Mouse (Mus musculus): Measurements from ENCODE around the gene Nat14. TPM values are rescaled to one million over a fixed set of nuclear protein-coding genes. Genes with fewer than 3 reads are reported as not detected.

The Nat14 gene
- total RNA-seq, 1 experiment: 1.7 TPM

DNA sequence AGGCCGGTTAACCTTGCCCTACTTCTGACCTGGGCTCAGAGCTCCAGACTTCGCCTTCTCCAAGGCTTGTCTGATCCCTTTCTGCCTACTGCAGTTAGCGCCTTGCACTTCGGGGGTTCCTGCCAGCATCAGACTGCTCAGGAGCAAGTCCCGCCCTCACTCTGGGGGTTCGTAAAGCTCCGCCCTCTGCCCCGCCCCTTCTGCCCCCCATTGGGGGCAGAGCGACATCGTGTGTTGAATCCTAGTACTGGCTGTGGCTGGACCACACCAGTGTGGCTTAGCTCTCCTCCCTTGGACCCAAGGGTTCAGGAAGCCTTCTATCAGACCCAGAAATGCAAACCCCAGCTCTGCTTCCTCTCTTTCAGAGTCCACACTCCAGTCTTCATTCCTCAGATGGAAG is 42.4 kb downstream of the Nat14 start, which contains the start of gene Sbk2:
Sbk2 (minus strand) TSS at position 135 of the 400 bp plus-strand sequence.
- H3K36me3 ChIP-seq (ENCODE audit: control insufficient read depth, insufficient read depth, low read length, poor library complexity, severe bottlenecking): no peaks in the 10 kb centered on the region
- TF ChIP-seq HCFC1 (IDR thresholded peaks at IDR 0.05; ENCODE audit: borderline replicate concordance, insufficient read depth, low read length): no peak
- in situ Hi-C loops (cut with MboI; ENCODE audit: low sequenced_read_pairs in 2 of 2, unreplicated experiment in 2 of 2): no loop called here
- DNase-seq (ENCODE audit: low read depth, low spot score): peak; percentile 77
- H3K27ac ChIP-seq (ENCODE audit: insufficient read depth, low read depth, low read length, poor library complexity, severe bottlenecking): no peak within 1 kb of the TSS
- no peaks in the 10 kb centered on the region for H3K9me3 ChIP-seq (ENCODE audit: control insufficient read depth, insufficient read depth, low read depth, low read length)
- no peak within 1 kb of the TSS for H3K4me3 ChIP-seq (ENCODE audit: insufficient read depth in 1 of 2, low read depth in 1 of 2, low read length in 2 of 2, poor library complexity in 1 of 2, severe bottlenecking in 1 of 2)
- H3K9ac ChIP-seq (ENCODE audit: insufficient read depth, low read depth, low read length, poor library complexity, severe bottlenecking): no peak within 1 kb of the TSS
- H3K4me1 ChIP-seq (ENCODE audit: control insufficient read depth in 2 of 2, insufficient read depth in 2 of 2, low read length in 2 of 2, poor library complexity in 1 of 2): peaks cover 0 to 6% of the 10 kb centered on the region in 2 experiments; a peak in 1 of 4 replicates

DNA sequence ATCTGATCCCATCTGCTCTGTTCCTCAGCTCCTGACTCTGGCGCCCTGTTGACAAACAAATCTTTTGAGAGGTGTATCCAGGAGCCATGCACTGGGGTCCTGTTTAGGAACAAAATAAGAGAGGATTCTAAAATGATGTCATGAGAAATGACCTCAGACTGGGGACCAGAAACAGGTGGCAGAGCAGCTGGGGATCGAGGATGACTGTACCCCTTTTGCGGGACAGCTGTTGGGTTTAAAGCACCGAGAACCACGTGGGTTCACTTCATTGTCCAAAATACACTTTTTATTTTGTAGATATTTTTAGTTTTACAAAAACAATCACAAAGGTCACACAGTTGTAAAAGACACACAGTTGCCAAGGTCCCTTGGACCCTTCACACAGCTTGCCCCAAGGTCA is 43.2 kb downstream of the Nat14 start:
- Histone ChIP-seq H3K36me3 (ENCODE audit: control insufficient read depth, insufficient read depth, low read length, poor library complexity, severe bottlenecking) (no peaks in the 10 kb centered on the region), H3K27ac (ENCODE audit: insufficient read depth, low read depth, low read length, poor library complexity, severe bottlenecking) (no peak overlapping the region), H3K9me3 (ENCODE audit: control insufficient read depth, insufficient read depth, low read depth, low read length) (no peaks in the 10 kb centered on the region), H3K4me3 (ENCODE audit: insufficient read depth in 1 of 2, low read depth in 1 of 2, low read length in 2 of 2, poor library complexity in 1 of 2, severe bottlenecking in 1 of 2) (no peak overlapping the region), H3K9ac (ENCODE audit: insufficient read depth, low read depth, low read length, poor library complexity, severe bottlenecking) (no peak overlapping the region), H3K4me1 (ENCODE audit: control insufficient read depth in 2 of 2, insufficient read depth in 2 of 2, low read length in 2 of 2, poor library complexity in 1 of 2) (peaks cover 0 to 6% of the 10 kb centered on the region in 2 experiments; a peak in 1 of 4 replicates)
- in situ Hi-C loops (cut with MboI; ENCODE audit: low sequenced_read_pairs in 2 of 2, unreplicated experiment in 2 of 2): no loop called here
- no peak for DNase-seq (ENCODE audit: low read depth, low spot score)
- no peak for TF ChIP-seq HCFC1 (IDR thresholded peaks at IDR 0.05; ENCODE audit: borderline replicate concordance, insufficient read depth, low read length)

DNA sequence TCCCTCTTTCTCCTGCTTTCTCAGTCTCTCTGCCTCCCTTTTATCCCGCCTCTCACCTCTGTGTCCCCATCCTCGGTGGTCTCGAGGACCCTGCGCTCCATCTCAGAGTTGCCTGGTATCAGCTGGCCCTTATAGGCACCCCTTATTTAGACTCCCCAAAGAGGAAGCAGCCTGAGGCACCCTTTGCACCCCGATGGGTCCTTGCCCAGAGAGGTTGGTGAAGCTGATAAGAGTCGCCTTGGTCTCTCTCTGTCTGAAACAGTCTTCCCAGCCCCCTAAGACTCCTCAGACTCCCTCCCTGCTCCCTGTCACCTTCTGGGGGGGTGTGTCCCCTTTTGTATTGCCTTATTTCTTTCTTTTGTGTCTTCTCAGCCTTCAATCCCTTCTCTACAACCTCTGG is 49.2 kb downstream of the Nat14 start, which contains the start of gene Sbk3:
Sbk3 (minus strand) TSS at position 101 of the 400 bp plus-strand sequence.
- H3K9ac ChIP-seq (ENCODE audit: insufficient read depth, low read depth, low read length, poor library complexity, severe bottlenecking): no peak within 1 kb of the TSS
- no peaks in the 10 kb centered on the region for H3K36me3 ChIP-seq (ENCODE audit: control insufficient read depth, insufficient read depth, low read length, poor library complexity, severe bottlenecking)
- TF ChIP-seq CHD2 (IDR thresholded peaks at IDR 0.05; ENCODE audit: low read depth, low read length) (no peak), HCFC1 (IDR thresholded peaks at IDR 0.05; ENCODE audit: borderline replicate concordance, insufficient read depth, low read length) (no peak), ZNF384 (IDR thresholded peaks at IDR 0.05; ENCODE audit: low read depth, low read length) (no peak)
- DNase-seq (ENCODE audit: low read depth, low spot score): no peak
- no peaks in the 10 kb centered on the region for H3K4me1 ChIP-seq (ENCODE audit: control insufficient read depth in 2 of 2, insufficient read depth in 2 of 2, low read length in 2 of 2, poor library complexity in 1 of 2)
- H3K4me3 ChIP-seq (ENCODE audit: insufficient read depth in 1 of 2, low read depth in 1 of 2, low read length in 2 of 2, poor library complexity in 1 of 2, severe bottlenecking in 1 of 2): no peak within 1 kb of the TSS
- no peaks in the 10 kb centered on the region for H3K9me3 ChIP-seq (ENCODE audit: control insufficient read depth, insufficient read depth, low read depth, low read length)
- in situ Hi-C loops (cut with MboI; ENCODE audit: low sequenced_read_pairs in 2 of 2, unreplicated experiment in 2 of 2): no loop called here
- H3K27ac ChIP-seq (ENCODE audit: insufficient read depth, low read depth, low read length, poor library complexity, severe bottlenecking): no peak within 1 kb of the TSS

DNA sequence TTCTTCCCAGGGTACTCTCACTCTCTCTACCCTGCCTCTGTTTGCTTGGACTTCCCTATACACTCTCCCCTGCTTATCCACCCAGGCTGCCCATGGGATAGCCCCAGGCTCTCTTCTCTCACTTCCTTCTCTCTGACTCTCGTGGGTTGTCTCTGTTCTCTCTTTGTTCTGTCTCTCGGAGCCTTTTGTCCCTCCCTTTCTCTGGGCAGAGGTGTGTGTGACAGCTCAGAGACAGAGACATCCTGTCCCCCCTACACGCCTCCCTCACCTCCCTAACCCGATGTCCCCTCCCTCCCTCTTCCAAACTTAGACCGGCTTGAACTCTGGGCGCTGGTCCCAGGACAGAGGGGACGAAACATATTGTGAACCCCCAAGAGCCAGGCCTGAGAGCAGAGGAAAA is 49.9 kb downstream of the Nat14 start:
- no peak for TF ChIP-seq HCFC1 (IDR thresholded peaks at IDR 0.05; ENCODE audit: borderline replicate concordance, insufficient read depth, low read length)
- TF ChIP-seq ZC3H11A (IDR thresholded peaks at IDR 0.05; ENCODE audit: borderline replicate concordance, low read depth, low read length): no peak
- no peak for TF ChIP-seq MAFK (IDR thresholded peaks at IDR 0.05; ENCODE audit: insufficient read depth, low read depth, low read length)
- TF ChIP-seq CHD2 (IDR thresholded peaks at IDR 0.05; ENCODE audit: low read depth, low read length): no peak
- no peak for TF ChIP-seq ZNF384 (IDR thresholded peaks at IDR 0.05; ENCODE audit: low read depth, low read length)

DNA sequence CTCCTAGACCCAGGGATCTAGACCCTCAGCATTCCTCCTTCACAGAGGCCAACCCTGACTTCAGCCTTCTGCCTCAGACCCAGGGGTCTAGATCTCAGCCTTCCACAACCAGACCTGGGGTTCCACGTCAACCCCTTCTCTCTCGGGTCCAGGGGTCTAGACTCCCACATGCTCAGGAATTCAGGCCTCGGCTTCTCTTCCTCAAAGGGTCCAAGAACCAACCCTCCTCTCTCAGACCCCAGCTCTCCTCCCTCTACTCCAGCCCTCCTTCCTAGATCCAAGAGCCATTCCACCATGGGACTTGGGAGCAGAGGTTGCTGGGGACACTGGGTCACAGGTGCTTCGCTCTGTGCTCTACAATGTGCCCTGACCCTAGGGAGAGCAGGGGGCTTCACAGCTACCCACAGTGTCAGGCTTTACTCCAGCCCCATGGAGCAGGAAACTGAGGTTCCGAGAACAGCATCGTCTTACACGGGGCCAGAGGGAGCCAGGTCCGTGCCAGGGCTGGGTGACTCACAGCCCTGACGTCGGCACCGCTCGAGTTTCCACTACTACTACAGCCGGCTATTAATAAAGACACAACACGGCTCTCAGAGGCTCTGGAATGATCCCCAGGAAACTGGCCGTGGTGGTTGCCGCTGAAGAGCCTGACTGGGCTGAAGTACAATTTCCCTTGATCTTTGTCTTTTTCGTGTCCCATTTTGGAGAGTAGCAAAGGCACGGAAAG is 50.7 kb downstream of the Nat14 start:
- H3K36me3 ChIP-seq (ENCODE audit: control insufficient read depth, insufficient read depth, low read length, poor library complexity, severe bottlenecking): no peaks in the 10 kb centered on the region
- no peak for DNase-seq (ENCODE audit: low read depth, low spot score)
- H3K27ac ChIP-seq (ENCODE audit: insufficient read depth, low read depth, low read length, poor library complexity, severe bottlenecking): no peak overlapping the region
- H3K4me1 ChIP-seq (ENCODE audit: control insufficient read depth in 2 of 2, insufficient read depth in 2 of 2, low read length in 2 of 2, poor library complexity in 1 of 2): no peaks in the 10 kb centered on the region
- H3K9me3 ChIP-seq (ENCODE audit: control insufficient read depth, insufficient read depth, low read depth, low read length): no peaks in the 10 kb centered on the region
- no peak overlapping the region for H3K4me3 ChIP-seq (ENCODE audit: insufficient read depth in 1 of 2, low read depth in 1 of 2, low read length in 2 of 2, poor library complexity in 1 of 2, severe bottlenecking in 1 of 2)
- TF ChIP-seq ZNF384 (IDR thresholded peaks at IDR 0.05; ENCODE audit: low read depth, low read length): no peak
- no peak for TF ChIP-seq CHD2 (IDR thresholded peaks at IDR 0.05; ENCODE audit: low read depth, low read length)
- no peak for TF ChIP-seq MAFK (IDR thresholded peaks at IDR 0.05; ENCODE audit: insufficient read depth, low read depth, low read length)
- no peak for TF ChIP-seq HCFC1 (IDR thresholded peaks at IDR 0.05; ENCODE audit: borderline replicate concordance, insufficient read depth, low read length)
- TF ChIP-seq ZC3H11A (IDR thresholded peaks at IDR 0.05; ENCODE audit: borderline replicate concordance, low read depth, low read length): no peak
- in situ Hi-C loops (cut with MboI; ENCODE audit: low sequenced_read_pairs in 2 of 2, unreplicated experiment in 2 of 2): no loop called here
- H3K9ac ChIP-seq (ENCODE audit: insufficient read depth, low read depth, low read length, poor library complexity, severe bottlenecking): no peak overlapping the region

More for the DNA sequence above, 49.9 kb downstream of the Nat14 start:
- H3K9ac ChIP-seq (ENCODE audit: insufficient read depth, low read depth, low read length, poor library complexity, severe bottlenecking): no peak overlapping the region
- no peaks in the 10 kb centered on the region for H3K4me1 ChIP-seq (ENCODE audit: control insufficient read depth in 2 of 2, insufficient read depth in 2 of 2, low read length in 2 of 2, poor library complexity in 1 of 2)
- H3K4me3 ChIP-seq (ENCODE audit: insufficient read depth in 1 of 2, low read depth in 1 of 2, low read length in 2 of 2, poor library complexity in 1 of 2, severe bottlenecking in 1 of 2): no peak overlapping the region
- no peaks in the 10 kb centered on the region for H3K9me3 ChIP-seq (ENCODE audit: control insufficient read depth, insufficient read depth, low read depth, low read length)
- DNase-seq (ENCODE audit: low read depth, low spot score): no peak
- in situ Hi-C loops (cut with MboI; ENCODE audit: low sequenced_read_pairs in 2 of 2, unreplicated experiment in 2 of 2): no loop called here
- no peak overlapping the region for H3K27ac ChIP-seq (ENCODE audit: insufficient read depth, low read depth, low read length, poor library complexity, severe bottlenecking)
- no peaks in the 10 kb centered on the region for H3K36me3 ChIP-seq (ENCODE audit: control insufficient read depth, insufficient read depth, low read length, poor library complexity, severe bottlenecking)

Other genes with a start within 250 kb of the Nat14 start
- gene Hspbp1, start 237.0 kb upstream of the Nat14 start, total RNA-seq (2012; rRNA removed): 56.6 and 61.2 TPM in 2 replicates
- 20.7 and 26.2 TPM in 2 replicates for gene Brsk1, start 231.4 kb upstream of the Nat14 start, total RNA-seq (2012; rRNA removed)
- gene Tmem150b, start 196.8 kb upstream of the Nat14 start, total RNA-seq (2012; rRNA removed): 0.53 and 0.94 TPM in 2 replicates
- 68.4 and 121 TPM in 2 replicates for gene Kmt5c, start 181.9 kb upstream of the Nat14 start, total RNA-seq (2012; rRNA removed)
- 46.4 and 130 TPM in 2 replicates for gene Cox6b2, start 168.9 kb upstream of the Nat14 start, total RNA-seq (2012; rRNA removed)
- gene Fam71e2, start 150.7 kb upstream of the Nat14 start, total RNA-seq (2012; rRNA removed): 0.11 TPM in 1 of 2 replicates, not detected in the other
- gene Il11, start 139.2 kb upstream of the Nat14 start, total RNA-seq (2012; rRNA removed): 1.2 and 2.1 TPM in 2 replicates
- gene Tmem190, start 139.1 kb upstream of the Nat14 start, total RNA-seq (2012; rRNA removed): not detected in 2 replicates
- gene Tmem238, start 132.4 kb upstream of the Nat14 start, total RNA-seq (2012; rRNA removed): 13.0 and 27.7 TPM in 2 replicates
- 1,352 and 1,377 TPM in 2 replicates for gene Rpl28, start 129.2 kb upstream of the Nat14 start, total RNA-seq (2012; rRNA removed)
- gene Ube2s, start 109.4 kb upstream of the Nat14 start, total RNA-seq (2012; rRNA removed): 461 and 499 TPM in 2 replicates
- 6.9 and 8.4 TPM in 2 replicates for gene Shisa7, start 77.3 kb upstream of the Nat14 start, total RNA-seq (2012; rRNA removed)
- 3.5 and 3.7 TPM in 2 replicates for gene Isoc2b, start 51.8 kb upstream of the Nat14 start, total RNA-seq (2012; rRNA removed)
- gene Isoc2a, start 44.9 kb upstream of the Nat14 start, total RNA-seq (2012; rRNA removed): 13.0 and 16.1 TPM in 2 replicates
- gene Gm36210, start 15.5 kb upstream of the Nat14 start, total RNA-seq (2012; rRNA removed): 1.6 and 2.2 TPM in 2 replicates
- gene Zfp628, start 6.8 kb upstream of the Nat14 start, total RNA-seq (2012; rRNA removed): 4.0 and 4.3 TPM in 2 replicates
- gene Ssc5d, start 3.8 kb downstream of the Nat14 start, total RNA-seq (2012; rRNA removed): 0.94 and 1.3 TPM in 2 replicates
- gene Sbk2, start 42.4 kb downstream of the Nat14 start, total RNA-seq (2012; rRNA removed): 0.22 and 0.95 TPM in 2 replicates
- not detected in 2 replicates for gene Sbk3, start 49.1 kb downstream of the Nat14 start, total RNA-seq (2012; rRNA removed)
- 2.9 and 3.4 TPM in 2 replicates for gene Zfp579, start 74.1 kb downstream of the Nat14 start, total RNA-seq (2012; rRNA removed)
- gene Zfp524, start 92.4 kb downstream of the Nat14 start, total RNA-seq (2012; rRNA removed): 2.6 and 3.9 TPM in 2 replicates
- gene Fiz1, start 92.7 kb downstream of the Nat14 start, total RNA-seq (2012; rRNA removed): 45.9 and 47.4 TPM in 2 replicates
- gene Gm44973, start 93.5 kb downstream of the Nat14 start, total RNA-seq (2012; rRNA removed): not detected in 2 replicates
- 12.9 and 18.4 TPM in 2 replicates for gene Zfp865, start 98.3 kb downstream of the Nat14 start, total RNA-seq (2012; rRNA removed)
- gene Ccdc106, start 98.5 kb downstream of the Nat14 start, total RNA-seq (2012; rRNA removed): 7.5 and 11.2 TPM in 2 replicates
- gene 4632433K11Rik, start 112.1 kb downstream of the Nat14 start, total RNA-seq (2012; rRNA removed): not detected in 2 replicates
- 0.58 and 0.71 TPM in 2 replicates for gene Zfp784, start 116.4 kb downstream of the Nat14 start, total RNA-seq (2012; rRNA removed)
- gene Zfp580, start 129.5 kb downstream of the Nat14 start, total RNA-seq (2012; rRNA removed): 2.6 and 3.3 TPM in 2 replicates
- gene U2af2, start 140.1 kb downstream of the Nat14 start, total RNA-seq (2012; rRNA removed): 222 and 262 TPM in 2 replicates
- 51.8 and 59.1 TPM in 2 replicates for gene Epn1, start 158.2 kb downstream of the Nat14 start, total RNA-seq (2012; rRNA removed)
- not detected in 2 replicates for gene Rfpl4, start 194.9 kb downstream of the Nat14 start, total RNA-seq (2012; rRNA removed)
- 0.27 and 0.32 TPM in 2 replicates for gene Rasl2-9, start 203.9 kb downstream of the Nat14 start, total RNA-seq (2012; rRNA removed)
- not detected in 2 replicates for gene Vmn1r55, start 227.6 kb downstream of the Nat14 start, total RNA-seq (2012; rRNA removed)

All from ES-E14 (cell line).